Mouse (Mus musculus): ENCODE results near the gene Hoxc4.

Gene Hoxc4

GRCm38 (mm10) chr15:102990461-102991397, 28.0 kb upstream of the Hoxc4 start, which contains the start of gene Hoxc8:
Hoxc8 (plus strand) TSS chr15:102990607.
- DNase-seq (ENCODE audit: low read depth, low spot score): no peak

GRCm38 (mm10) chr15:102991782-102992181, 27.0 kb upstream of the Hoxc4 start:
- DNase-seq (ENCODE audit: low read depth, low spot score): no peak

GRCm38 (mm10) chr15:102992206-102992605, 26.5 kb upstream of the Hoxc4 start:
- no peak for DNase-seq (ENCODE audit: low read depth, low spot score)

- DNase-seq (ENCODE audit: low read depth, low spot score): no peak
Measured at GRCm38 (mm10) chr15:102992863-102993262, 25.9 kb upstream of the Hoxc4 start.

- no peak for DNase-seq (ENCODE audit: low read depth, low spot score)
Measured at GRCm38 (mm10) chr15:102996548-102996947, 22.2 kb upstream of the Hoxc4 start.

- DNase-seq (ENCODE audit: low read depth, low spot score): no peak
Measured at GRCm38 (mm10) chr15:102997431-102997830, 21.3 kb upstream of the Hoxc4 start.

GRCm38 (mm10) chr15:102997939-102998355, 20.8 kb upstream of the Hoxc4 start, which contains the start of gene Hoxc6:
Hoxc6 (plus strand) TSS chr15:102998257.
- DNase-seq (ENCODE audit: low read depth, low spot score): no peak

GRCm38 (mm10) chr15:102998608-102999182, 20.0 kb upstream of the Hoxc4 start:
- no peak for DNase-seq (ENCODE audit: low read depth, low spot score)

- peak; percentile 91 for DNase-seq (ENCODE audit: low read depth, low spot score)
Measured at GRCm38 (mm10) chr15:102999183-102999831, 19.4 kb upstream of the Hoxc4 start.

- no peak for DNase-seq (ENCODE audit: low read depth, low spot score)
Measured at GRCm38 (mm10) chr15:102999955-103000354, 18.8 kb upstream of the Hoxc4 start.

GRCm38 (mm10) chr15:103000501-103000901, 18.2 kb upstream of the Hoxc4 start:
- DNase-seq (ENCODE audit: low read depth, low spot score): no peak

- DNase-seq (ENCODE audit: low read depth, low spot score): no peak
Measured at GRCm38 (mm10) chr15:103001370-103001769, 17.4 kb upstream of the Hoxc4 start.

- no peak for DNase-seq (ENCODE audit: low read depth, low spot score)
Measured at GRCm38 (mm10) chr15:103002156-103002555, 16.6 kb upstream of the Hoxc4 start.

GRCm38 (mm10) chr15:103002821-103003448, 15.8 kb upstream of the Hoxc4 start:
- DNase-seq (ENCODE audit: low read depth, low spot score): no peak

GRCm38 (mm10) chr15:103005308-103005707, 13.4 kb upstream of the Hoxc4 start:
- DNase-seq (ENCODE audit: low read depth, low spot score): no peak

- DNase-seq (ENCODE audit: low read depth, low spot score): no peak
Measured at GRCm38 (mm10) chr15:103005797-103006196, 12.9 kb upstream of the Hoxc4 start.

GRCm38 (mm10) chr15:103006326-103006725, 12.4 kb upstream of the Hoxc4 start:
- no peak for DNase-seq (ENCODE audit: low read depth, low spot score)

- DNase-seq (ENCODE audit: low read depth, low spot score): no peak
Measured at GRCm38 (mm10) chr15:103009265-103010111, 9.2 kb upstream of the Hoxc4 start.

GRCm38 (mm10) chr15:103010112-103010846, 8.5 kb upstream of the Hoxc4 start:
- DNase-seq (ENCODE audit: low read depth, low spot score): no peak

Data from A20 (cell line).